Mouse (Mus musculus) ES-Bruce4 (cell line): Measurements from ENCODE around the gene Mup9. TPM values are rescaled to one million over a fixed set of nuclear protein-coding genes. Genes with fewer than 3 reads are reported as not detected.
"Not testable (repeated sequence)": the region's sequence is repeated elsewhere in the genome, so short reads cannot be mapped to it uniquely, and the experiment has no call there.

Experiments used
- H3K27ac ChIP-seq: 2 replicates; pipeline ENCODE4 v1.5.1; 2012; ENCODE audit warnings: low read length, inconsistent platforms; ENCODE audit not compliant: insufficient read depth
- H3K27me3 ChIP-seq: 2 replicates; pipeline ENCODE4 v1.6.1; 2012; ENCODE audit warnings: mild to moderate bottlenecking, low read length, inconsistent platforms; ENCODE audit not compliant: control insufficient read depth, poor library complexity, insufficient read depth, severe bottlenecking
- H3K36me3 ChIP-seq: 2 replicates; pipeline ENCODE4 v1.6.1; 2012; ENCODE audit warnings: inconsistent platforms, mild to moderate bottlenecking, low read length, moderate library complexity; ENCODE audit not compliant: control insufficient read depth, poor library complexity, insufficient read depth, severe bottlenecking
- H3K4me1 ChIP-seq: one replicate; pipeline ENCODE4 v1.8.1; 2011; ENCODE audit warnings: low read length; ENCODE audit not compliant: control insufficient read depth, insufficient read depth
- H3K4me3 ChIP-seq: 2 replicates; pipeline ENCODE4 v1.5.1; 2011; ENCODE audit warnings: low read depth, mild to moderate bottlenecking, low read length
- H3K9ac ChIP-seq: 2 replicates; pipeline ENCODE4 v1.6.1; 2012; ENCODE audit warnings: low read depth, mild to moderate bottlenecking, inconsistent platforms; ENCODE audit not compliant: poor library complexity, severe bottlenecking
- H3K9me3 ChIP-seq: replicated peaks from 2 replicates; pipeline ENCODE4 v1.6.1; 2012; ENCODE audit warnings: mild to moderate bottlenecking, low read length, inconsistent platforms; ENCODE audit not compliant: control insufficient read depth, poor library complexity, insufficient read depth, severe bottlenecking
- polyA plus RNA-seq: library from polyadenylated mRNA; stranded (reverse); fragments of >200 nt; gene quantifications from 2 replicates; pipeline ENCODE4 v1.2.4, GENCODE M21; 2011; ENCODE audit warnings: low read depth; ENCODE audit not compliant: missing spikeins, insufficient read depth, insufficient read length

Mup9 gene
- polyA plus RNA-seq, result not detected in 2 replicates

DNA sequence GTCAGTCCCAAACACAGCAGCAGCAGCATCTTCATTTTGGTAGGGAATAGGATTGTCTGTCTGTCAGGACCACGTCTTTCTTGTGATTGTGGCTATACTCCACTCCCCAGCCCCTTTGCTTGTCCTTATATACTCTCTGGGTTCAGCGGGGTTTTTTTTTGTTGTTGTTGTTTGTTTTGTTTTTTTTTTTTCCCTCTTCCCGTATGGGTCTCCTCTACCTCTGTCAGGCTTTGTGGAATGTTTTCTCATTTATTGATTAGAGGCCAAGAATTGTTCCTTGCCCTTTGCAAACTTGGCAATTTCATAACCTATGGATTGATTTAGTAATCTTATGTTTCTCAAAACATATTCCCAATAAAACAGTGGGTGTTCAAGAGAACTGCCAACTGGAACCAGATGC, at the start of gene Mup9:
TSS of gene Mup9 (minus strand) at position 101 of the 400 bp plus-strand sequence.
- not testable (repeated sequence) for H3K36me3 ChIP-seq, H3K9me3 ChIP-seq, H3K27me3 ChIP-seq, H3K4me3 ChIP-seq, H3K27ac ChIP-seq, H3K9ac ChIP-seq, H3K4me1 ChIP-seq

Other genes starting within 250 kb of the Mup9 start
- gene Mup8, start 199.4 kb downstream of the Mup9 start, polyA plus RNA-seq, result not detected in 2 replicates
- not detected in 2 replicates for gene Mup1, start 80.0 kb upstream of the Mup9 start, polyA plus RNA-seq
- not detected in 2 replicates for gene Mup10, start 160.2 kb upstream of the Mup9 start, polyA plus RNA-seq
- gene Mup11, start 240.5 kb upstream of the Mup9 start, polyA plus RNA-seq, result not detected in 2 replicates